Mouse (Mus musculus) kidney, adult 2 months (tissue): ENCODE results near the gene Nmnat2.

ENCODE experiments used
- CTCF ChIP-seq: fragments of 200-500 bp; conservative IDR thresholded peaks from 2 replicates; pipeline ENCODE4 v1.5.1; 2011; ENCODE audit warnings: low read depth, mild to moderate bottlenecking, control low read depth, low read length, moderate library complexity, mixed read lengths; ENCODE audit not compliant: insufficient read depth, insufficient read length
- POLR2A ChIP-seq: fragments of 200-500 bp; IDR thresholded peaks from one replicate; pipeline ENCODE4 v1.6.1; 2011; ENCODE audit warnings: low read depth, low read length, control low read depth

GRCm38 (mm10) chr1:152956221-152956620 is 1.4 kb downstream of the Nmnat2 start:
- TF ChIP-seq CTCF (no peak), POLR2A (no peak)
